8 mouse cellular contexts compared by ENCODE assay signal in the genomic region with DNA sequence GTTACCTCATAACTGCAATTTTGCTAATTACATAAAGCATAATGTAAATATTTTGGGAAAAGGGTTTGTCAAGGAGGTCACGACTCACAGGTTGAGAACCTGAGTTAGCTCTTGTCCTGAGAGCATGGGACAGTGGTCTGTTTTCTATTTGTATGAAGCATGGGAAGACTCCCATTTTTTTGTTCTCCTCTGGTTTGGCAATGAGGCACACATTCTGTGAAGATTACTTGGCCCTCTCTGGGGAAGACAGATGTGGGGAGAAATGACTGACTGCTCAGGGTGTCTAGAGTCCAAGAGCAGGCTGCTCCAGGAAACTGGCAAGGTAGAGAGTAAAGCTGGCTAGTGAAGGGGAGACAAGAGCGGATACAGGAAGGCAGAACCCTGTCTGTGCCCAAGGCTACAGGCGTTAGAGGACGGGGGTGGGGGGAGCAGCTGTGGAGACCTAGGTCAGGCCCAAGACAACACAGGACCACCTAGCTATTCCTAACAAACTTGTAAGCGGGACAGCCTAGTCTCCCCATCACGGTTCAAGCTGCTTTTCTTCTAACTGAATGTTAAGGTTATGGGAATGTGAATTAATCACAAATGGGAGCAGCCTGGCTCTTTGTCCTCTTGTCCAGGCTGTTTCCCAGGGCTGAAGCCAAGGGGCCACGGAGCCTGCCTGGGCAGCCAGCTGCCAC. TPM values are rescaled to one million over a fixed set of nuclear protein-coding genes. Genes with fewer than 3 reads are reported as not detected.
DNase-seq lines count a peak whose midpoint lies in the region; ATAC-seq and TF ChIP-seq lines count a peak whose summit lies in the region.
"Had no signal": no experiment of that assay in that cellular context is flagged by ENCODE, and none has a peak within 500 bp of the region (broad histone marks: within the 10 kb centered on the region; RNA-seq: fewer than 3 reads in every experiment).

No protein-coding gene starts in this region.

- H3K4me3 ChIP-seq in embryonic facial prominence, embryonic 13.5 days: no peak overlapping the region
- H3K4me3 ChIP-seq in hindbrain, embryonic 14.5 days (replicated peaks; ENCODE audit: low read length): no peak overlapping the region
- no peak overlapping the region for H3K4me3 ChIP-seq in neural tube, embryonic 13.5 days
- H3K4me3 ChIP-seq: liver, embryonic 13.5 days had no signal

- no peak for TF ChIP-seq CTCF in brain, embryonic 14.5 days (IDR thresholded peaks at IDR 0.05; ENCODE audit: borderline replicate concordance, extremely low read depth, insufficient read depth, insufficient read length)

- H3K27me3 ChIP-seq in embryonic facial prominence, embryonic 13.5 days: no peaks in the 10 kb centered on the region
- no peaks in the 10 kb centered on the region for H3K27me3 ChIP-seq in hindbrain, embryonic 14.5 days (ENCODE audit: control insufficient read depth, insufficient read depth, low read length)
- no peaks in the 10 kb centered on the region for H3K27me3 ChIP-seq in neural tube, embryonic 13.5 days

- no peak overlapping the region for H3K9ac ChIP-seq in embryonic facial prominence, embryonic 13.5 days
- H3K9ac ChIP-seq in hindbrain, embryonic 14.5 days: no peak overlapping the region
- H3K9ac ChIP-seq in neural tube, embryonic 13.5 days: peak overlapping the region; percentile 45; the same call in 1 of the 2 replicates
- H3K9ac ChIP-seq: liver, embryonic 13.5 days had no signal

- H3K9me3 ChIP-seq in embryonic facial prominence, embryonic 13.5 days: no peaks in the 10 kb centered on the region
- H3K9me3 ChIP-seq in hindbrain, embryonic 14.5 days (ENCODE audit: control insufficient read depth, low read length): no peaks in the 10 kb centered on the region
- H3K9me3 ChIP-seq in neural tube, embryonic 13.5 days: no peaks in the 10 kb centered on the region
- H3K9me3 ChIP-seq: liver, embryonic 13.5 days had no signal

- no peak overlapping the region for H3K4me2 ChIP-seq in embryonic facial prominence, embryonic 13.5 days
- H3K4me2 ChIP-seq in hindbrain, embryonic 14.5 days (replicated peaks): no peak overlapping the region
- no peak overlapping the region for H3K4me2 ChIP-seq in neural tube, embryonic 13.5 days
- H3K4me2 ChIP-seq: liver, embryonic 13.5 days had no signal

- WGBS in embryonic facial prominence, embryonic 13.5 days: 65% methylated on average over 7 of the region's 7 CpGs
- WGBS in hindbrain, embryonic 14.5 days: 33% methylated on average over 7 of the region's 7 CpGs
- 41% methylated on average over 7 of the region's 7 CpGs for WGBS in neural tube, embryonic 13.5 days

- no peak for TF ChIP-seq POLR2A in brain, embryonic 14.5 days (IDR thresholded peaks at IDR 0.05; ENCODE audit: borderline replicate concordance, extremely low read depth, insufficient read depth, insufficient read length, poor library complexity, severe bottlenecking)

- peaks cover 47% of the 10 kb centered on the region for H3K36me3 ChIP-seq in embryonic facial prominence, embryonic 13.5 days
- H3K36me3 ChIP-seq in hindbrain, embryonic 14.5 days (replicated peaks; ENCODE audit: control insufficient read depth, insufficient read depth): peaks cover 51% of the 10 kb centered on the region
- peaks cover 51% of the 10 kb centered on the region for H3K36me3 ChIP-seq in neural tube, embryonic 13.5 days

- H3K4me1 ChIP-seq in embryonic facial prominence, embryonic 13.5 days: peaks cover 31% of the 10 kb centered on the region
- peaks cover 34% of the 10 kb centered on the region for H3K4me1 ChIP-seq in hindbrain, embryonic 14.5 days (replicated peaks; ENCODE audit: control insufficient read depth, insufficient read depth, low read length)
- H3K4me1 ChIP-seq in neural tube, embryonic 13.5 days (replicated peaks): peaks cover 55% of the 10 kb centered on the region

- H3K27ac ChIP-seq in embryonic facial prominence, embryonic 13.5 days: peak overlapping the region; percentile 58; the same call in 1 of the 2 replicates
- peak overlapping the region; percentile 72 for H3K27ac ChIP-seq in hindbrain, embryonic 14.5 days
- H3K27ac ChIP-seq in neural tube, embryonic 13.5 days (replicated peaks): peak overlapping the region; percentile 81
- H3K27ac ChIP-seq: liver, embryonic 13.5 days had no signal

- no peak for ATAC-seq in embryonic facial prominence, embryonic 13.5 days (ENCODE audit: insufficient number of reproducible peaks, insufficient read depth, low FRiP score, low TSS enrichment, low read depth)
- ATAC-seq in hindbrain, embryonic 14.5 days (ENCODE audit: low FRiP score): no peak; the same call in 1 of the 2 replicates
- ATAC-seq in neural tube, embryonic 13.5 days (ENCODE audit: low read depth): no peak

- peak; percentile 46 for DNase-seq in brain, embryonic 14.5 days (ENCODE audit: low read depth)
- no peak for DNase-seq in hindbrain, embryonic 14.5 days (ENCODE audit: low spot score)
- no peak for DNase-seq in urinary bladder, adult 2 months (ENCODE audit: low spot score)
- DNase-seq in MN1 (ENCODE audit: low spot score): no peak
- DNase-seq in frontal cortex, postnatal 25 days (ENCODE audit: low spot score in 2 of 2): no peak
- DNase-seq: liver, embryonic 13.5 days had no signal

RNA-seq across cellular contexts. Expression of gene Celsr2, which starts 9.7 kb away (rescaled TPM):
- 64.9 and 101 TPM in 2 replicates for polyA plus RNA-seq in brain, embryonic 14.5 days (2012; rRNA removed)
- 9.8 and 11.5 TPM in 2 replicates for polyA plus RNA-seq in embryonic facial prominence, embryonic 13.5 days (2015; fragmentation: Nextera tagmentation; extraction: Ambion mirVana)
- polyA plus RNA-seq in hindbrain, embryonic 14.5 days (2014; fragmentation: Nextera tagmentation; extraction: Ambion mirVana): 39.4 and 49.7 TPM in 2 replicates
- 37.6 and 44.1 TPM in 2 replicates for polyA plus RNA-seq in neural tube, embryonic 13.5 days (2015; fragmentation: Nextera tagmentation; extraction: Ambion mirVana)
- polyA plus RNA-seq in urinary bladder, adult 2 months (2012; rRNA removed): 4.6 and 7.2 TPM in 2 replicates

RNA-seq across cellular contexts. Expression of gene Sars, which starts 19.9 kb away (rescaled TPM):
- polyA plus RNA-seq in brain, embryonic 14.5 days (2012; rRNA removed): 120 and 161 TPM in 2 replicates
- 116 and 128 TPM in 2 replicates for polyA plus RNA-seq in embryonic facial prominence, embryonic 13.5 days (2015; fragmentation: Nextera tagmentation; extraction: Ambion mirVana)
- 207 and 222 TPM in 2 replicates for polyA plus RNA-seq in hindbrain, embryonic 14.5 days (2014; fragmentation: Nextera tagmentation; extraction: Ambion mirVana)
- 210 and 223 TPM in 2 replicates for polyA plus RNA-seq in neural tube, embryonic 13.5 days (2015; fragmentation: Nextera tagmentation; extraction: Ambion mirVana)
- polyA plus RNA-seq in urinary bladder, adult 2 months (2012; rRNA removed): 64.1 and 86.7 TPM in 2 replicates

RNA-seq across cellular contexts. Expression of gene Psrc1, which starts 41.4 kb away (rescaled TPM):
- 27.1 and 71.0 TPM in 2 replicates for polyA plus RNA-seq in brain, embryonic 14.5 days (2012; rRNA removed)
- 61.4 and 73.1 TPM in 2 replicates for polyA plus RNA-seq in embryonic facial prominence, embryonic 13.5 days (2015; fragmentation: Nextera tagmentation; extraction: Ambion mirVana)
- polyA plus RNA-seq in hindbrain, embryonic 14.5 days (2014; fragmentation: Nextera tagmentation; extraction: Ambion mirVana): 5.6 and 9.6 TPM in 2 replicates
- polyA plus RNA-seq in neural tube, embryonic 13.5 days (2015; fragmentation: Nextera tagmentation; extraction: Ambion mirVana): 10.9 and 11.9 TPM in 2 replicates
- polyA plus RNA-seq in urinary bladder, adult 2 months (2012; rRNA removed): 4.0 and 4.4 TPM in 2 replicates
